Mouse (Mus musculus): ENCODE measurements at regions not wholly inside any gene's neighbourhood (a gene's known extent, or its start where the extent isn't known, plus 50 kb on each side); places are given as distances from the start of the nearest gene placed in this dataset.
A peak's percentile ranks its signal among the peaks of the same experiment; 100 is the strongest.

DNA sequence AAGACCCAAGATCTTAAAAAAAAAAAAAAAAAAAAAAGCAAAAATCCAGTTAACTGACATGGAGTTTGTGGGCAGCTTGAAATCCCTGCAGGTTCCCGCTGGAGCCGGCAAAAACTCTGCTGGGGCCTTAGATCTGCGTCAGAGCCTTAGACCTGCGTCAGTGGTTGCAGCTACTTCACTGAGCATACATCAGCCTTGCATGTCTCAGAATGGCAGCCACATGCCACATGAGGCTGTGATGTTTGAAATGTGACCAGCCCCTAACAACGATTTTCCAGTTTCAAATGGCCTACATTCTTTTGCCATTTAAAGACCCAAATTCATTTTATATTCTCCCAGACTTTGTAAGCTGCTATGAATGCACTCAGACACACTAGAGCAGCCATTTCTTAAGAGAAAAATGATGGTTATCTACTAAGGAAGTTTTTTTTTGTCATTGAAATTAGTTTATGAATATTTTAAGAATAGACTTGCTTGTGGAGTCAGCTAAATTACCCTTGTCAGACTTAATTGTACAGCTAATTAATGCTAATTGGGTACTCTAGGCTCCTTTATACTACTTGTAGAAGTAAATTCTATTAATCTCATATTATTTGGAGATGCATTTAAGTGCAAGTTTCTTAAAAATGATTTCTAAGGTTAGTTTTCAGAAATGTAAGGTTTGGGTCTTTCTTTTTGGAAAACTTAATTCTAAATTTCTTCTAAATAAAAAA, 70.8 kb downstream of the Toporsl start:
- DNase-seq: no peak

DNA sequence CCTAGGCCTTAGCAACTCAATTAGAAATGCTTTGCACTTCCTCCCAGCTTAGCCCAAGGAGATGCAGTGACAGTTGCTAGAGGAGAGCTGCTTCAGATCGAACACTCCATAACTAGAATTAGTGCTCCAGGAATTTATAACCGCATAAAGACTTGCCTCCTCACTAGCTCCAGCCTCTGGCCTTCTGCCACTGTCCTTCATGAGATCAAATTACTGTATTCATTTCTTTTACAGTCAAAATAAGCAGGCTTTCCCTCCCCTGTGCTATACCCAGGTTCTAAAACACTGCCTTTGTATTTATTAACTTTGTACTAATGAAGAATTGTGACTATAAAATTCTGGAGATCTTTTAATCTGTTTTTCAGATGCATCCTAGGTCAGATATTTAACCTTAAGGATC, 104.8 kb upstream of the Olfr275 start:
- DNase-seq: no peak

DNA sequence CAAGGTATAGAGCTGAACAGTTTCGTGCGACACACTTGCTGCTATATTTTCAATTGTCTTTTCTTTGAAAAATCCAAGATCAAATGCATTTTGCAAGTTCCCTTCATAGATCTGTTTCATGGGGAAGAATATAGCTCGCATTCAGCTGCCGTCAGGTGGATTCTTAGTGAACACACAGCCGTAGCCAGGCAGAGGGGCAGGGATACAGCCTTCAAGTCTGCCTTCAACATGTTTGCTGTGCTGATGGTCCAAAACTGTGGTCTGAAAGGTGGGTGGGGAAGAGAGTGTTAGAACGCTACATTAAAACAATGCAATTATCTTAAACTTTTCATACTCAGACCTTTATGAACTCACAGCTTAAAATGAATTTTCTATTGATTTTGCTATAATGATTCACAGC, 88.2 kb upstream of the Olfr275 start:
- no peak for DNase-seq

DNA sequence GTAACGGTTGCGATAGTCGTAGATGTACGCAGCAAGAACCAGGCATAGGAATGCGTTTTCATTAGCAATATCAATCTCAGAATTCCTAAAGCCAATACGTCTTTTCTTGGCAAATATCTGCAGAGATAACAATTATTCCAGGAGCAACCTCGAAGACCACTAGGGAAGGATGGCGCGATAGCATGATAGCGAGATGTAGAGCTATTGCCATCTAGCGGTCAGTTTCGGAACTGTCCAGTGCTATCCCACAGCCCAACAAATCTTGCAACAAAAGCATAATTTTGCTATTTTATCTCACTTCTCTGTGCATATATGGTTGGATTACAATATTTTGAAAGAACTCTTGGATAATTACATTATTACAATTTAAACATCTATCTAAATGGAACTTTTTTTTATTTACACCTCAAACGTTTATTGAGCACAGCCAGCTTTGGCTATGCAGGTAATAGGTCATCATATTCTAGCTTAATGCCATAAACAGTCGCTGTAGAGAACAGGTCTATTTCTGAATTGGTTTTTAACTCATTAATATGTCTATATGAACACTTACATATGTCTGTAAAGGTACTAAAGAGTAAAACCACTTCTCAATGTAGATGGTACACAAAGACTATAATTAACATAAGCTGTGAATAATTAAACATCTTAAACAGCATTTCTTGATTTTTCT, 87.6 kb upstream of the Olfr275 start:
- peak; percentile 45 for DNase-seq

DNA sequence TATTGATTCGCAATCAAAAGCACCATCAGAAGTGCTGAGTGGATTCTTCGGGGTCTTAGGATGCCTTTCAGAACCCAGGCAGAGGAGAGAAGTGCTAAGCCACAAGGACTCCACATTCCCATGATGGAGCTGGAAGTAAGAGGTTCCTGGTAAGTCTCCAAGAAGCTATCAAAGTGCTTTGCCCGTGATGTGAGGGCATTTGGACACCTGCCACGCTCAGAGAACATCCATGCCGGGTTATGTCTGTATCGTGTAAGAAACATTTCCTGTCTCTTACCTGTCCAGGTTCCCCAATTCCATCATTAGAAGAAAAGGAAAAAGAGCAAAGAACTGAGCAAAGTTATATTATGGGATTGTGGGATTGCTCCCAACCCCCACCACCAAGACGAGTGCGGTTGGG, 81.3 kb upstream of the Olfr275 start:
- no peak for DNase-seq

DNA sequence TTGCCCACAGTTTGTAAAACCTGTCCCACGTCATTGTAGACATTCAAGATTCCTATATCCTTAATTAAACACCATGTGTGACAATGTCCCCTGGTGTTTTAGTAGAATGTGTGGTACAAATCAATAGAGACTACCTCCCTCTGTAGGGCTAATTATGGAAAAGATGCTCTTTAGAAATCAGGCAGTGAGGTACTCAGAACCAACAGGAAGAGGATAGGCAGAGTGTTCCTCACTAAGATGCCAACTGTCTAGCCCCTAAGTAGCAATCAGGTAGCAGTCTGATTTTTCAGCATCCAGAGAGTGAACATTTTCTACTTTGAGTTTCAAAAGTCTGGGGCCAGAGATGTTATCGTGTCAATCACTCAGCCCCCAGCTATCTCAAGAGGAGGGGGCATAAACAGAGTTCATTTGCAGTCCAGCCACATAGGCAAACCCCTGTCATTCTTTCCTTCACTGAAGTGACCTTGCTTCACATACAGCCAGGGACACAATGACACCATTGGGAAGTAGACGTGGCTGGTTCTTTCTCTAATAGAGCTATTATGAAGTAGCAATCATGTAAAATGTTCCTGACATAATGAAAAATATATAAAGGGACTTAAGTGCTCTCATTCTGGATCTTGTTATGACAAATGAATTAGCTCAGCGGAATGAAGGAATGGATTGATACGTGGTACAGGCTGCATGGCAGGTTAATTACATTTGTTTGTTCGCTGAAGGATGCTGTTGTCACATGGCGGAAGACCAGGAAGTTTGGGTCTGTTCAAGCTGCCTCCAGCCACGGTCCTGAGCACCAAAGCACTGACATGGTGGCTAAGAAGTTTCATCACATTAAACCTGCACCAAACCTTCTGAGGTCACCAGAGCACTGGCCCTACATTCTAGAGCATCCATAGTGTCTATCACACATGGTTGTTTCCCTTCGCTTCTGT, 74.6 kb upstream of the Olfr275 start:
- no peak for DNase-seq

DNA sequence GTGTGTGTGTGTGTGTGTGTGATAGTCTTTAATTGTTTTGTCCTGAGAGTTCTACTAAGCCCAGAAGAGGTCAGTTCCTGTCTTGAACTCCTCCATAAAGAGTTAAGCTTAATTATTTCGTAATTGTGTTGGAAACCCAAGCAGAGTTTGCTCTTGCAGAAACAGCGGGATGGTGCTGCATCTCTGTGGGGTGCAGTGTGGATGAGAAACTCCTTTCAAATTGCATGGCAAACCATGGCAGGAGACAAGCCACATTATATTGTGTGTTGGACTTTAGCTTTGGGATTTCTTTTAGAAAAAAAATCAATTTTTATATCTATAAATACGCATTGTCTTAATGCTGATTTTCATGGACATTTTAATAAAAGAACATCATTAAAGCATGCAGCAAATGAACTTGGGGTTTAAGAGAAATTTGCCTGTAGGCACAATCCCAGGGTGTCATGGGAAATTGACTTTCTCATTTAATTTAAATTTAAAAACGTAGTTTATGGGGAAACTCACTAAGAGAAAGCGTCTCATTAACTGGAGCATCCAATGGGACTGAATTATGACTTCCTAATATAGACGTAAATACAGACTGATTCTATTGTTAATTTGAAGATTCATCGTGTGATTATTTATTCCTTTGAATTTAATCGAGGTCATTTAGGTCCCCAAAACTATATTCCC, 61.4 kb upstream of the Olfr275 start:
- DNase-seq: no peak
